8 mouse cellular contexts compared by ENCODE assay signal in genomic region chr8:84203975-84204772, GRCm38 (mm10). TPM values are rescaled to one million over a fixed set of nuclear protein-coding genes. Genes with fewer than 3 reads are reported as not detected.
DNase-seq lines count a peak whose midpoint lies in the region; ATAC-seq and TF ChIP-seq lines count a peak whose summit lies in the region.

No protein-coding gene starts in this region.

- H3K4me1 ChIP-seq in forebrain, embryonic 14.5 days (ENCODE audit: control insufficient read depth, insufficient read depth, low read length): peaks cover 30% of the 10 kb centered on the region
- H3K4me1 ChIP-seq in hindbrain, embryonic 10.5 days (replicated peaks): peaks cover 68% of the 10 kb centered on the region
- H3K4me1 ChIP-seq in limb, embryonic 13.5 days: peaks cover 71% of the 10 kb centered on the region
- H3K4me1 ChIP-seq in midbrain, embryonic 14.5 days (ENCODE audit: control insufficient read depth, insufficient read depth, low read length): peaks cover 26% of the 10 kb centered on the region

- no peak for TF ChIP-seq CTCF in C2C12 (IDR thresholded peaks at IDR 0.05; ENCODE audit: control insufficient read depth, insufficient read depth, insufficient read length)

- peak overlapping the region; percentile 75 for H3K4me2 ChIP-seq in forebrain, embryonic 14.5 days (ENCODE audit: low read length)
- peak overlapping the region; percentile 97 for H3K4me2 ChIP-seq in limb, embryonic 13.5 days (replicated peaks)
- H3K4me2 ChIP-seq in midbrain, embryonic 14.5 days (ENCODE audit: low read length): peak overlapping the region; percentile 56

- ATAC-seq in forebrain, embryonic 14.5 days: peak; percentile 3; the same call in 1 of the 2 replicates
- ATAC-seq in limb, embryonic 13.5 days (ENCODE audit: low FRiP score, low read depth): peak; percentile 3; the same call in 1 of the 2 replicates
- no peak for ATAC-seq in midbrain, embryonic 14.5 days (ENCODE audit: low FRiP score, low TSS enrichment)

- H3K27ac ChIP-seq in forebrain, embryonic 14.5 days (ENCODE audit: low read depth, low read length): peak overlapping the region; percentile 62; the same call in 1 of the 2 replicates
- peak overlapping the region; percentile 83 for H3K27ac ChIP-seq in hindbrain, embryonic 10.5 days
- H3K27ac ChIP-seq in limb, embryonic 13.5 days: peak overlapping the region; percentile 99
- H3K27ac ChIP-seq in midbrain, embryonic 14.5 days (replicated peaks; ENCODE audit: low read depth, low read length): 0 out of 2 replicates have a peak overlapping the region, but pooled peaks have one; percentile 58

- WGBS in forebrain, embryonic 14.5 days: 61% methylated on average over 13 of the region's 13 CpGs
- 57% methylated on average over 13 of the region's 13 CpGs for WGBS in hindbrain, embryonic 10.5 days
- WGBS in limb, embryonic 13.5 days: 49% methylated on average over 13 of the region's 13 CpGs
- WGBS in midbrain, embryonic 14.5 days: 61% methylated on average over 13 of the region's 13 CpGs

- H3K27me3 ChIP-seq in C2C12 (ENCODE audit: control insufficient read depth, insufficient read depth, insufficient read length): no peaks in the 10 kb centered on the region
- no peaks in the 10 kb centered on the region for H3K27me3 ChIP-seq in forebrain, embryonic 14.5 days (replicated peaks; ENCODE audit: control insufficient read depth, insufficient read depth, low read length)
- peaks cover 33% of the 10 kb centered on the region for H3K27me3 ChIP-seq in hindbrain, embryonic 10.5 days (ENCODE audit: insufficient read depth, poor library complexity, severe bottlenecking)
- no peaks in the 10 kb centered on the region for H3K27me3 ChIP-seq in limb, embryonic 13.5 days
- H3K27me3 ChIP-seq in midbrain, embryonic 14.5 days (ENCODE audit: control insufficient read depth, insufficient read depth, low read length): no peaks in the 10 kb centered on the region; the same call in 1 of the 2 replicates

- no peaks in the 10 kb centered on the region for H3K9me3 ChIP-seq in forebrain, embryonic 14.5 days (replicated peaks; ENCODE audit: control insufficient read depth, low read length)
- no peaks in the 10 kb centered on the region for H3K9me3 ChIP-seq in hindbrain, embryonic 10.5 days
- no peaks in the 10 kb centered on the region for H3K9me3 ChIP-seq in limb, embryonic 13.5 days
- H3K9me3 ChIP-seq in midbrain, embryonic 14.5 days (ENCODE audit: control insufficient read depth, low read length): no peaks in the 10 kb centered on the region

- H3K4me3 ChIP-seq in C2C12 (ENCODE audit: insufficient read depth, poor library complexity, severe bottlenecking): peak overlapping the region; percentile 93
- H3K4me3 ChIP-seq in forebrain, embryonic 14.5 days (ENCODE audit: low read depth, low read length): peak overlapping the region; percentile 27
- peak overlapping the region; percentile 65 for H3K4me3 ChIP-seq in hindbrain, embryonic 10.5 days
- peak overlapping the region; percentile 82 for H3K4me3 ChIP-seq in limb, embryonic 13.5 days
- peak overlapping the region; percentile 25 for H3K4me3 ChIP-seq in midbrain, embryonic 14.5 days (replicated peaks; ENCODE audit: low read depth, low read length)

- H3ac ChIP-seq in C2C12 (ENCODE audit: control insufficient read depth, insufficient read length, low read depth): peak overlapping the region; percentile 62

- peaks cover 67% of the 10 kb centered on the region for H3K79me3 ChIP-seq in C2C12 (ENCODE audit: low read depth)

- peaks cover 86% of the 10 kb centered on the region for H3K79me2 ChIP-seq in C2C12 (ENCODE audit: control insufficient read depth, insufficient read depth)

- peak; percentile 52 for DNase-seq in T-cell, adult 2 months (ENCODE audit: low spot score)
- no peak for DNase-seq in forebrain, embryonic 14.5 days (ENCODE audit: low spot score)
- DNase-seq in hindbrain, embryonic 10.5 days (ENCODE audit: low spot score): peak; percentile 42
- DNase-seq in midbrain, embryonic 14.5 days: no peak
- DNase-seq in urinary bladder, postnatal 25 days (ENCODE audit: low spot score): peak; percentile 38
- no peak for DNase-seq in left cerebral cortex, adult 8-10 months (ENCODE audit: low spot score in 2 of 2)

- peak overlapping the region; percentile 66 for H3K9ac ChIP-seq in forebrain, embryonic 14.5 days (ENCODE audit: low read length)
- H3K9ac ChIP-seq in limb, embryonic 13.5 days: peak overlapping the region; percentile 80
- H3K9ac ChIP-seq in midbrain, embryonic 14.5 days (replicated peaks; ENCODE audit: low read length): peak overlapping the region; percentile 17; the same call in 1 of the 2 replicates

- H3K36me3 ChIP-seq in C2C12 (ENCODE audit: control insufficient read depth, insufficient read depth): peaks cover 63% of the 10 kb centered on the region
- H3K36me3 ChIP-seq in forebrain, embryonic 14.5 days (ENCODE audit: control insufficient read depth, insufficient read depth, low read length): 0 out of 2 replicates have a peak, but pooled peaks cover 8% of the 10 kb centered on the region
- H3K36me3 ChIP-seq in hindbrain, embryonic 10.5 days: peaks cover 8% of the 10 kb centered on the region
- peaks cover 36% of the 10 kb centered on the region for H3K36me3 ChIP-seq in limb, embryonic 13.5 days
- no peaks in the 10 kb centered on the region for H3K36me3 ChIP-seq in midbrain, embryonic 14.5 days (ENCODE audit: control insufficient read depth, insufficient read depth, low read length)

TF ChIP-seq in C2C12, 6 proteins besides CTCF, POLR2A, EP300 and RAD21:
- TF ChIP-seq FOSL1 (IDR thresholded peaks at IDR 0.05; ENCODE audit: insufficient read depth, low read length, poor library complexity, severe bottlenecking): no peak
- no peak for TF ChIP-seq CEBPB (IDR thresholded peaks at IDR 0.05; ENCODE audit: low read depth)
- TF ChIP-seq MAX (IDR thresholded peaks at IDR 0.05): no peak
- no peak for TF ChIP-seq USF1 (IDR thresholded peaks at IDR 0.05; ENCODE audit: low read depth)
- no peak for TF ChIP-seq MYOD1 (IDR thresholded peaks at IDR 0.05; ENCODE audit: control insufficient read depth, insufficient read length, low read depth)
- no peak for TF ChIP-seq MYOG (IDR thresholded peaks at IDR 0.05; ENCODE audit: control insufficient read depth, extremely low read depth, insufficient read length)

RNA-seq across cellular contexts. Expression of gene Nanos3, which starts 19.2 kb away (rescaled TPM):
- 1.1 TPM for polyA plus RNA-seq in C2C12 (2012; fragmentation: generic; extraction: Trizol)
- 4.5 and 8.3 TPM in 2 replicates for polyA plus RNA-seq in forebrain, embryonic 14.5 days (2014; fragmentation: Nextera tagmentation; extraction: Ambion mirVana)
- polyA plus RNA-seq in hindbrain, embryonic 10.5 days (2016; fragmentation: Nextera tagmentation; extraction: Ambion mirVana): 2.5 and 6.8 TPM in 2 replicates
- polyA plus RNA-seq in limb, embryonic 13.5 days (2015; fragmentation: Nextera tagmentation; extraction: Ambion mirVana): 5.7 TPM in 2 replicates
- polyA plus RNA-seq in midbrain, embryonic 14.5 days (2014; fragmentation: Nextera tagmentation; extraction: Ambion mirVana): 9.4 and 11.7 TPM in 2 replicates
- 1 to 10 TPM; 2.8 to 3.8 (median 3.2) TPM for total RNA-seq in left cerebral cortex, adult 8-10 months (2022)

RNA-seq across cellular contexts. Expression of gene Zswim4, which starts 32.7 kb away (rescaled TPM):
- polyA plus RNA-seq in C2C12 (2012; fragmentation: generic; extraction: Trizol): 10.1 TPM
- polyA plus RNA-seq in forebrain, embryonic 14.5 days (2014; fragmentation: Nextera tagmentation; extraction: Ambion mirVana): 22.6 and 26.9 TPM in 2 replicates
- polyA plus RNA-seq in hindbrain, embryonic 10.5 days (2016; fragmentation: Nextera tagmentation; extraction: Ambion mirVana): 36.9 and 53.5 TPM in 2 replicates
- polyA plus RNA-seq in limb, embryonic 13.5 days (2015; fragmentation: Nextera tagmentation; extraction: Ambion mirVana): 23.5 and 23.9 TPM in 2 replicates
- 28.7 and 35.6 TPM in 2 replicates for polyA plus RNA-seq in midbrain, embryonic 14.5 days (2014; fragmentation: Nextera tagmentation; extraction: Ambion mirVana)
- total RNA-seq in left cerebral cortex, adult 8-10 months (2022): 10 to 100 TPM; 12.9 to 13.8 (median 13.3) TPM

RNA-seq across cellular contexts. Expression of gene D8Ertd738e, which starts 45.3 kb away (rescaled TPM):
- 281 TPM for polyA plus RNA-seq in C2C12 (2012; fragmentation: generic; extraction: Trizol)
- polyA plus RNA-seq in forebrain, embryonic 14.5 days (2014; fragmentation: Nextera tagmentation; extraction: Ambion mirVana): 266 and 329 TPM in 2 replicates
- polyA plus RNA-seq in hindbrain, embryonic 10.5 days (2016; fragmentation: Nextera tagmentation; extraction: Ambion mirVana): 386 TPM in 2 replicates
- polyA plus RNA-seq in limb, embryonic 13.5 days (2015; fragmentation: Nextera tagmentation; extraction: Ambion mirVana): 325 and 338 TPM in 2 replicates
- 261 and 282 TPM in 2 replicates for polyA plus RNA-seq in midbrain, embryonic 14.5 days (2014; fragmentation: Nextera tagmentation; extraction: Ambion mirVana)
- total RNA-seq in left cerebral cortex, adult 8-10 months (2022): 100 to 1,000 TPM in 2 of 4 experiments, 10 to 100 TPM in 2; 97.1 to 133 (median 108) TPM

RNA-seq across cellular contexts. Expression of gene Mri1, which starts 53.0 kb away (rescaled TPM):
- polyA plus RNA-seq in C2C12 (2012; fragmentation: generic; extraction: Trizol): 23.2 TPM
- polyA plus RNA-seq in forebrain, embryonic 14.5 days (2014; fragmentation: Nextera tagmentation; extraction: Ambion mirVana): 43.6 and 48.8 TPM in 2 replicates
- polyA plus RNA-seq in hindbrain, embryonic 10.5 days (2016; fragmentation: Nextera tagmentation; extraction: Ambion mirVana): 65.3 and 72.1 TPM in 2 replicates
- 70.9 and 73.9 TPM in 2 replicates for polyA plus RNA-seq in limb, embryonic 13.5 days (2015; fragmentation: Nextera tagmentation; extraction: Ambion mirVana)
- 39.9 and 40.2 TPM in 2 replicates for polyA plus RNA-seq in midbrain, embryonic 14.5 days (2014; fragmentation: Nextera tagmentation; extraction: Ambion mirVana)
- 10 to 100 TPM; 14.3 to 18.7 (median 16.2) TPM for total RNA-seq in left cerebral cortex, adult 8-10 months (2022)

RNA-seq across cellular contexts. Expression of gene 4930432K21Rik, which starts 56.3 kb away (rescaled TPM):
- 0.61 TPM for polyA plus RNA-seq in C2C12 (2012; fragmentation: generic; extraction: Trizol)
- 1.7 and 2.3 TPM in 2 replicates for polyA plus RNA-seq in forebrain, embryonic 14.5 days (2014; fragmentation: Nextera tagmentation; extraction: Ambion mirVana)
- 2.1 TPM in 2 replicates for polyA plus RNA-seq in hindbrain, embryonic 10.5 days (2016; fragmentation: Nextera tagmentation; extraction: Ambion mirVana)
- 1.6 and 2.0 TPM in 2 replicates for polyA plus RNA-seq in limb, embryonic 13.5 days (2015; fragmentation: Nextera tagmentation; extraction: Ambion mirVana)
- polyA plus RNA-seq in midbrain, embryonic 14.5 days (2014; fragmentation: Nextera tagmentation; extraction: Ambion mirVana): 1.8 and 1.9 TPM in 2 replicates
- 1 to 10 TPM; 2.8 to 3.2 (median 3.1) TPM for total RNA-seq in left cerebral cortex, adult 8-10 months (2022)

Comparison
In these comparisons a context has a peak if more than half of its experiments do, and no peak if none do; other contexts are left out.
1. H3K4me3 ChIP-seq: peak in every context shown above with its lines; median percentile 93 in C2C12; 82 in limb, embryonic 13.5 days; 65 in hindbrain, embryonic 10.5 days; 27 in forebrain, embryonic 14.5 days; 25 in midbrain, embryonic 14.5 days.
2. DNase-seq: peak in T-cell, adult 2 months (single experiment), hindbrain, embryonic 10.5 days (single experiment) and urinary bladder, postnatal 25 days (single experiment); none in forebrain, embryonic 14.5 days (single experiment), midbrain, embryonic 14.5 days (single experiment) and left cerebral cortex, adult 8-10 months (0 of 2).
3. H3K9ac ChIP-seq: peak in every context shown above with its lines; median percentile 80 in limb, embryonic 13.5 days; 66 in forebrain, embryonic 14.5 days; 17 in midbrain, embryonic 14.5 days.
4. Peak in every context shown above with its lines, with median percentiles within 50 percentile points of each other: H3K27ac ChIP-seq and H3K4me2 ChIP-seq.